Mouse (Mus musculus) midbrain, postnatal 0 days (tissue): ENCODE measurements at regions not wholly inside any gene's neighbourhood (a gene's known extent, or its start where the extent isn't known, plus 50 kb on each side); places are given as distances from the start of the nearest gene placed in this dataset.
A peak's percentile ranks its signal among the peaks of the same experiment; 100 is the strongest.

Experiments used
- ATAC-seq: fragments of 200-750 bp; cut with Nextera tagmentation; 2 replicates; pipeline ENCODE4 v1.8.0; 2017; ENCODE audit warnings: moderate number of reproducible peaks, mild to moderate bottlenecking, moderate TSS enrichment, moderate library complexity; ENCODE audit not compliant: low FRiP score
- DNase-seq: peaks from one replicate; pipeline ENCODE4 v3.0.0-alpha.2; 2015; ENCODE audit warnings: low spot score
- H3K27ac ChIP-seq: fragments of 300-500 bp; sonication (generic); 2 replicates; pipeline ENCODE4 v1.5.1; 2014; ENCODE audit warnings: low read depth, mild to moderate bottlenecking, low read length, mixed read lengths
- H3K27me3 ChIP-seq: fragments of 300-500 bp; sonication (generic); 2 replicates; pipeline ENCODE4 v1.6.1; 2014; ENCODE audit warnings: low read length, control low read depth, mixed read lengths; ENCODE audit not compliant: insufficient read depth
- H3K36me3 ChIP-seq: fragments of 300-500 bp; sonication (generic); 2 replicates; pipeline ENCODE4 v1.6.1; 2014; ENCODE audit warnings: low read length, control low read depth, mixed read lengths; ENCODE audit not compliant: insufficient read depth
- H3K4me1 ChIP-seq: fragments of 300-500 bp; sonication (generic); 2 replicates; pipeline ENCODE4 v1.6.1; 2014; ENCODE audit warnings: mild to moderate bottlenecking, control low read depth, antibody characterized with exemption, low read length, mixed read lengths; ENCODE audit not compliant: insufficient read depth
- H3K4me2 ChIP-seq: fragments of 300-500 bp; sonication (generic); 2 replicates; pipeline ENCODE4 v1.6.1; 2014; ENCODE audit warnings: low read depth, mild to moderate bottlenecking, low read length, mixed read lengths; ENCODE audit not compliant: poor library complexity, severe bottlenecking
- H3K4me3 ChIP-seq: fragments of 300-500 bp; sonication (generic); 2 replicates; pipeline ENCODE4 v1.5.1; 2014; ENCODE audit warnings: low read depth, mild to moderate bottlenecking, low read length, moderate library complexity
- H3K9ac ChIP-seq: fragments of 300-500 bp; sonication (generic); replicated peaks from 2 replicates; pipeline ENCODE4 v1.6.1; 2014; ENCODE audit warnings: mild to moderate bottlenecking, low read length, moderate library complexity, mixed read lengths; ENCODE audit not compliant: poor library complexity, severe bottlenecking
- H3K9me3 ChIP-seq: fragments of 300-500 bp; sonication (generic); 2 replicates; pipeline ENCODE4 v1.6.1; 2016; ENCODE audit warnings: low read length, control low read depth
- CTCF ChIP-seq: IDR thresholded peaks from 2 replicates; pipeline ENCODE4 v1.5.1; 2016; ENCODE audit warnings: antibody characterized with exemption, mild to moderate bottlenecking
- WGBS: fragments of 180-500 bp; shearing (Covaris S2); extraction: QIAGEN DNeasy Blood & Tissue Kit; methylation state at CpG from one replicate; pipeline ENCODE4 v1.1.7; 2014; 5-methylcytosine and 5-hydroxymethylcytosine counted together

DNA sequence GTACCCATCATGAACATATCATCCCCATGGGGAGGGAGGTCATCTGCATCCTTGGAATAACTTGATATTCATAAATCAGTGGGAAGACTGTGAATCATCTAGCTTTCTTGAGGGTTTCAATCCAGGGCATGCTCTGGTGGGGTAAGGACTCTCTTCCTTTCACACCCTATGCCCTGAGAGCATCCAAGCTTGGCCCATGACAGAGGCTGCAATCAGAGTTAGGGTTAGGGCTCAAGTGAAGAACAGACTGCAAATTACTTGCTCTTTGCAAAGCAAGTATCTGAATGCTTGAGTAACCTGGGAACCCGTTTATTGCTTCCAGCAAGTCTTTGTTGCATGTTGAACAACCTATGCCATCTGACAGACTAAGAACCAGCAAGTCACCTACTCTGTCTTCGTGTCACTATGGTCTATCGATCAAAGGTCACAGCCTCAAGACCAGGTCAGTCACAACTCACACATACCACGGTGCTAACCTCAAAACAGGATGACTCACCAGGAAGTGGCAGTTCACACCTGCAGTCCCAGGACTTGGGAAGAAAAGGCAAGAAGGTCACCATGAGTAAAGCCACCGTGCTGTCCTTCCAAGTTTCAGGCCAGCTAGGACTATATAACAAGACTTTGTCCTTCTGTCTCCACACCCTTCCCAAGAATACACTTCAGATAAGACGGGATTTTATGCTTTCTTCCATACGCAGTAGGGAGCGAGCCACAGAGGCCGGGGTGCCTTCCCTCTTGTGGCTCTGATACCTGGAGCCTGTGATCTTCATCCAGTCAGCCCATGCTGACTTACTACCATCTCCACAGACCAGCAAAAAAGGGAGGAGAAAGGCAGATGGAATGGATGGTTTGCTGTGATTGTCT lies 129.7 kb upstream of the Irf2bp2 start:
- no peak for TF ChIP-seq CTCF
- Histone ChIP-seq H3K27me3 (no peaks in the 10 kb centered on the region), H3K9me3 (no peaks in the 10 kb centered on the region), H3K4me3 (no peak overlapping the region), H3K9ac (no peak overlapping the region), H3K27ac (no peak overlapping the region), H3K36me3 (no peaks in the 10 kb centered on the region), H3K4me2 (no peak overlapping the region), H3K4me1 (no peaks in the 10 kb centered on the region)
- 90% methylated on average over 9 of the region's 9 CpGs for WGBS
- no peak for DNase-seq
- no peak for ATAC-seq

DNA sequence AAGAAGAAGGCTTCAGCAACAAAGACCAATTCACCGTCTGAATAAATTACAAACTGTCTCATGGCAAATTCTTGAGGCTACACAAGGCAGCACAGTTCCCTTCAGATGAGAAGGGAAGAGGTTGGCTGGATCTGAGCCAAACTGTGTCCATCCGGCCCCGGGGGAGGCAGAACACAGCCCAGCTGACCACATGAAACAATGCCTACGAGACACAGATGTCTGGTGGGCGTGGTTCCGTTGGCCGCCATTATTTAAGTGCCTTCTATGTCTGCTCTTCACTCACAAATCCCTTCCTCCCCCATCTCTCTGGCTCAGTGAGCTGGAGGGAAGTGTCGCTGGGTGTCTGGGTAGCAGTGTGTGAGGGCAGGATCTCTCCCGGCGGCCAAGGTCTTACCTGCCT lies 127.8 kb upstream of the Irf2bp2 start:
- DNase-seq = peak; percentile 53

DNA sequence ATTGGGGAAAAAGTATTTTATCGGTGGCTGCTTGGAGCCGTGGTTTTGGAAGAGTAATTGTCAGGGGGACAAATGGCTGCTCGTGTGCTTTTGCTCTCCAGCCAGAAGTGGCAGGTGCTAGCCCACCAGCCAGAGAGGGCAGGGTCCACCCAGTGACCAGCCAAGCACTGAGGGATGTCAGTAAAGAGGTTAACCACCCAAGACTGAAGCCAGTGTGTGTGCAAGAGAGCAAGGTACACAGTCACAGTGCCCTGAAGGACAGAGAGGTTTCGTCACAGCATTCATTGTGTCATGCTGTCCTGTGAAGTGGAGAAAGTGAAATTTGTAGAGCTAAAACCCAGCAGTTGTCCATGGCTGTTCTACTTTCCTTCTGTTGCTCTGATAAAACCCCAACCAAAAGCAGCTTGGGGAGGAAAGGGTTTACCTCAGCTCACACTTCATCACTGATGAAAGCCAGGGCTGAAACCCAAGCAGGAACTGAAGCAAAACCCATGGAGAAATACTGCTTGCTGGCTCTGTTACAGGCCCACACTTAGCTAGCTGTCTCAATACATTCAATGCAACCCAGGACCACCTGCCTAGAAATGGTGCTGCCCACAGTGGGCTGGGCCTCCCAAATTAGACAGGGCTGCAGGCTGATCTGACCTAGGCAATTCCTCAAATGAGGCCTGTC lies 126.8 kb upstream of the Irf2bp2 start:
- Histone ChIP-seq H3K4me2 (no peak overlapping the region), H3K27me3 (no peaks in the 10 kb centered on the region), H3K27ac (no peak overlapping the region), H3K4me1 (no peaks in the 10 kb centered on the region), H3K9ac (no peak overlapping the region), H3K36me3 (no peaks in the 10 kb centered on the region), H3K4me3 (no peak overlapping the region), H3K9me3 (no peaks in the 10 kb centered on the region)
- DNase-seq (no peak), ATAC-seq (no peak)
- no peak for TF ChIP-seq CTCF
- WGBS = 93% methylated on average over 4 of the region's 4 CpGs

More for the DNA sequence above, 127.8 kb upstream of the Irf2bp2 start:
- no peak overlapping the region for H3K9ac ChIP-seq
- H3K9me3 ChIP-seq = no peaks in the 10 kb centered on the region
- no peak overlapping the region for H3K27ac ChIP-seq
- 59% methylated on average over 10 of the region's 10 CpGs for WGBS
- no peaks in the 10 kb centered on the region for H3K4me1 ChIP-seq
- no peaks in the 10 kb centered on the region for H3K36me3 ChIP-seq
- H3K4me2 ChIP-seq = no peak overlapping the region
- H3K4me3 ChIP-seq = no peak overlapping the region
- TF ChIP-seq CTCF = no peak
- no peak for ATAC-seq
- no peaks in the 10 kb centered on the region for H3K27me3 ChIP-seq

DNA sequence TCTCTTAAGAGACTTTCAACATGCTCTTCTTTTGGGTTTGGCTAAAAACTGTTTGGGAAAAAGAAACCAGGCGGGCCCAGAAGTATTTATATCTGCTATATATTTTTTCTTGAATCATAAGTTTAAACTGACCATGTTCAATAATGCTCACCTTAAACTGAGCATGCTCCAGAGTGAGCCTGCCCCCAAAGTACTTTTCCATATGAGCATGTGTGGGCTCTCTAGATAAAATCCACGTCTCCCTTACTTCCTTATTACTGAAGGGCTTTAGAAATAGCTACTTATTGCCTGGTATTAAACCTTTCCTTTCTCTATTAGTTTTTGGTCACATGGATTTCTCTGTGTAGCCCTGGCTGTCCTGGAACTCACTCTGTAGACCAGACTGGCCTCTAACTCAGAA lies 126.0 kb upstream of the Irf2bp2 start:
- Histone ChIP-seq H3K9ac (no peak overlapping the region), H3K9me3 (no peaks in the 10 kb centered on the region), H3K4me2 (no peak overlapping the region), H3K27ac (no peak overlapping the region), H3K36me3 (no peaks in the 10 kb centered on the region), H3K4me3 (no peak overlapping the region), H3K4me1 (no peaks in the 10 kb centered on the region), H3K27me3 (no peaks in the 10 kb centered on the region)
- TF ChIP-seq CTCF = no peak
- DNase-seq (no peak), ATAC-seq (no peak)
- 86% methylated on average over 2 of the region's 2 CpGs for WGBS

GRCm38 (mm10) chr8:126717652-126718155 lies 123.9 kb upstream of the Irf2bp2 start:
- DNase-seq (peak; percentile 45), ATAC-seq (no peak)
- WGBS = 81% methylated on average over 2 of the region's 2 CpGs
- Histone ChIP-seq H3K27me3 (no peaks in the 10 kb centered on the region), H3K36me3 (no peaks in the 10 kb centered on the region), H3K9ac (no peak overlapping the region), H3K4me3 (no peak overlapping the region), H3K27ac (no peak overlapping the region), H3K4me1 (no peaks in the 10 kb centered on the region), H3K9me3 (no peaks in the 10 kb centered on the region), H3K4me2 (no peak overlapping the region)
- TF ChIP-seq CTCF = no peak

DNA sequence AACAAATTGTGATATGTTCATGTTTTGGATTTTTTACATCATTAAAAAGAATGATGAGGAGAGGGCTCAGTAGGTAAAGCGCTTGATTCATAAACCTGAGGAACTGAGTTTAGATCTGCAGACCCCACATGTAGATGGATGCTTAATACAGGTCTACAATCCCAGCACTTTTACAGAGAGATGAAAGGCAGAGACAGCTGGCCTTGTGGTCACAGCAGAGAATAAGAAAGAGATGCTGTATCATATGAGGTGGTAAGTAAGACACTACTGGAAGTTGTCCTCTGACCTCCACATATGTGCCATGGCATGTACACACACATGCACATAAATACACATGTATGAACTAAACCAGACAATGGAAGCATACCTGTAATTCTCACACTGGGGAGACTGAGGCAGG lies 121.9 kb upstream of the Irf2bp2 start:
- no peak overlapping the region for H3K4me2 ChIP-seq
- DNase-seq = no peak
- no peaks in the 10 kb centered on the region for H3K36me3 ChIP-seq
- H3K9ac ChIP-seq = no peak overlapping the region
- no peak overlapping the region for H3K4me3 ChIP-seq
- no peaks in the 10 kb centered on the region for H3K9me3 ChIP-seq
- no peaks in the 10 kb centered on the region for H3K4me1 ChIP-seq
- 100% methylated on average over 1 of the region's 1 CpGs for WGBS
- no peak overlapping the region for H3K27ac ChIP-seq
- no peaks in the 10 kb centered on the region for H3K27me3 ChIP-seq
- ATAC-seq = no peak
- no peak for TF ChIP-seq CTCF
